Mouse (Mus musculus): ENCODE results near the gene Nol6.

GRCm38 (mm10) chr4:41096794-41097193 lies 27.5 kb downstream of the Nol6 start:
- TF ChIP-seq CTCF (conservative IDR thresholded peaks at IDR 0.05; ENCODE audit: insufficient read depth, insufficient read length, low read depth, low read length) (no peak), POLR2A (IDR thresholded peaks at IDR 0.05; ENCODE audit: low read depth, low read length) (no peak)
